Comparison of ENCODE assay signal across 10 mouse cellular contexts in genomic region chr7:16987541-16988149, GRCm38 (mm10). TPM values are rescaled to one million over a fixed set of nuclear protein-coding genes. Genes with fewer than 3 reads are reported as not detected.
DNase-seq lines count a peak whose midpoint lies in the region; ATAC-seq and TF ChIP-seq lines count a peak whose summit lies in the region.
"Had no signal": no experiment of that assay in that cellular context is flagged by ENCODE, and none has a peak within 500 bp of the region (broad histone marks: within the 10 kb centered on the region; RNA-seq: fewer than 3 reads in every experiment).

No protein-coding gene starts in this region.

- WGBS in kidney, embryonic 15.5 days, result 30% methylated on average over 7 of the region's 7 CpGs
- WGBS in embryonic facial prominence, embryonic 14.5 days, result 26% methylated on average over 7 of the region's 7 CpGs
- WGBS in hindbrain, embryonic 15.5 days, result 26% methylated on average over 7 of the region's 7 CpGs
- 21% methylated on average over 7 of the region's 7 CpGs for WGBS in midbrain, postnatal 0 days

- peaks cover 55% of the 10 kb centered on the region for H3K4me1 ChIP-seq in kidney, embryonic 15.5 days
- H3K4me1 ChIP-seq in embryonic facial prominence, embryonic 14.5 days (ENCODE audit: control insufficient read depth, insufficient read depth, low read length), result peaks cover 37% of the 10 kb centered on the region
- peaks cover 75% of the 10 kb centered on the region for H3K4me1 ChIP-seq in hindbrain, embryonic 15.5 days (replicated peaks)
- peaks cover 31% of the 10 kb centered on the region for H3K4me1 ChIP-seq in midbrain, postnatal 0 days (ENCODE audit: insufficient read depth, low read length)

- ATAC-seq in kidney, embryonic 15.5 days (replicated peaks; ENCODE audit: low FRiP score), result no peak
- ATAC-seq in embryonic facial prominence, embryonic 14.5 days (ENCODE audit: low read depth), result no peak
- no peak for ATAC-seq in hindbrain, embryonic 15.5 days (ENCODE audit: low FRiP score, low read depth)
- no peak for ATAC-seq in midbrain, postnatal 0 days (ENCODE audit: low FRiP score)

- no peaks in the 10 kb centered on the region; the same call in 1 of the 2 replicates for H3K27me3 ChIP-seq in kidney, embryonic 15.5 days
- no peaks in the 10 kb centered on the region for H3K27me3 ChIP-seq in embryonic facial prominence, embryonic 14.5 days (replicated peaks; ENCODE audit: control insufficient read depth, insufficient read depth, low read length)
- no peaks in the 10 kb centered on the region for H3K27me3 ChIP-seq in hindbrain, embryonic 15.5 days
- H3K27me3 ChIP-seq in midbrain, postnatal 0 days (ENCODE audit: insufficient read depth, low read length), result no peaks in the 10 kb centered on the region

- no peak overlapping the region for H3K9ac ChIP-seq in kidney, embryonic 15.5 days
- H3K9ac ChIP-seq in embryonic facial prominence, embryonic 14.5 days (ENCODE audit: low read depth, low read length), result no peak overlapping the region
- H3K9ac ChIP-seq in hindbrain, embryonic 15.5 days, result no peak overlapping the region
- H3K9ac ChIP-seq in midbrain, postnatal 0 days (replicated peaks; ENCODE audit: low read length, poor library complexity, severe bottlenecking), result peak overlapping the region; percentile 39

- no peak for DNase-seq in kidney, adult 9 months
- peak; percentile 51 for DNase-seq in embryonic facial prominence, embryonic 14.5 days (ENCODE audit: low spot score)
- DNase-seq in midbrain, postnatal 0 days (ENCODE audit: low spot score), result peak; percentile 34
- DNase-seq in thymus, adult 18-20 months, result no peak
- DNase-seq in left cerebral cortex, adult 18-20 months (ENCODE audit: low spot score in 2 of 2), result no peak
- DNase-seq in cerebellum, postnatal 10 days, result no peak

- peak overlapping the region; percentile 62; the same call in 1 of the 2 replicates for H3K27ac ChIP-seq in kidney, embryonic 15.5 days
- peak overlapping the region; percentile 49; the same call in 1 of the 2 replicates for H3K27ac ChIP-seq in embryonic facial prominence, embryonic 14.5 days (replicated peaks; ENCODE audit: low read depth, low read length)
- H3K27ac ChIP-seq in hindbrain, embryonic 15.5 days (replicated peaks), result peak overlapping the region; percentile 78
- peak overlapping the region; percentile 71 for H3K27ac ChIP-seq in midbrain, postnatal 0 days (ENCODE audit: low read depth, low read length)

- H3K4me2 ChIP-seq in kidney, embryonic 15.5 days, result no peak overlapping the region
- H3K4me2 ChIP-seq in embryonic facial prominence, embryonic 14.5 days (ENCODE audit: low read depth, low read length), result no peak overlapping the region
- 0 out of 2 replicates have a peak overlapping the region, but pooled peaks have one; percentile 20 for H3K4me2 ChIP-seq in hindbrain, embryonic 15.5 days
- H3K4me2 ChIP-seq in midbrain, postnatal 0 days (ENCODE audit: low read depth, low read length, poor library complexity, severe bottlenecking), result peak overlapping the region; percentile 20; the same call in 1 of the 2 replicates

- no peaks in the 10 kb centered on the region for H3K36me3 ChIP-seq in kidney, embryonic 15.5 days
- no peaks in the 10 kb centered on the region for H3K36me3 ChIP-seq in embryonic facial prominence, embryonic 14.5 days (ENCODE audit: control insufficient read depth, insufficient read depth, low read length)
- no peaks in the 10 kb centered on the region for H3K36me3 ChIP-seq in hindbrain, embryonic 15.5 days
- H3K36me3 ChIP-seq in midbrain, postnatal 0 days (ENCODE audit: insufficient read depth, low read length), result no peaks in the 10 kb centered on the region

- TF ChIP-seq CTCF in midbrain, postnatal 0 days (IDR thresholded peaks at IDR 0.05), result no peak

- no peaks in the 10 kb centered on the region for H3K9me3 ChIP-seq in kidney, embryonic 15.5 days (replicated peaks)
- H3K9me3 ChIP-seq in embryonic facial prominence, embryonic 14.5 days (ENCODE audit: control insufficient read depth, low read length), result no peaks in the 10 kb centered on the region
- H3K9me3 ChIP-seq in hindbrain, embryonic 15.5 days, result no peaks in the 10 kb centered on the region
- no peaks in the 10 kb centered on the region for H3K9me3 ChIP-seq in midbrain, postnatal 0 days (ENCODE audit: low read length)

- no peak overlapping the region for H3K4me3 ChIP-seq in kidney, embryonic 15.5 days (replicated peaks)
- no peak overlapping the region for H3K4me3 ChIP-seq in embryonic facial prominence, embryonic 14.5 days (ENCODE audit: low read depth, low read length)
- H3K4me3 ChIP-seq in hindbrain, embryonic 15.5 days, result no peak overlapping the region
- H3K4me3 ChIP-seq in midbrain, postnatal 0 days (ENCODE audit: low read depth, low read length), result 0 out of 2 replicates have a peak overlapping the region, but pooled peaks have one; percentile 6

RNA-seq across cellular contexts. Expression of gene Gm42372, which starts 4.8 kb away (rescaled TPM):
- 0.23 and 0.31 TPM in 2 replicates for polyA plus RNA-seq in kidney, embryonic 15.5 days (2015; fragmentation: Nextera tagmentation; extraction: Ambion mirVana)
- polyA plus RNA-seq in embryonic facial prominence, embryonic 14.5 days (2014; fragmentation: Nextera tagmentation; extraction: Ambion mirVana), result 0.24 and 0.38 TPM in 2 replicates
- polyA plus RNA-seq in hindbrain, embryonic 15.5 days (2015; fragmentation: Nextera tagmentation; extraction: Ambion mirVana), result 5.9 and 6.0 TPM in 2 replicates
- 48.8 and 49.0 TPM in 2 replicates for total RNA-seq in midbrain, postnatal 0 days (2014; rRNA removed)
- 9.0 and 9.2 TPM in 2 replicates for polyA plus RNA-seq in midbrain, postnatal 0 days (2015; fragmentation: Nextera tagmentation; extraction: Ambion mirVana)
- 10 to 100 TPM; 61.0 to 65.7 TPM for total RNA-seq in left cerebral cortex, adult 18-20 months (2021)
- polyA plus RNA-seq: urinary bladder, adult 2 months had no signal

RNA-seq across cellular contexts. Expression of gene Ccdc8, which starts 4.9 kb away (rescaled TPM):
- 35.7 and 41.2 TPM in 2 replicates for polyA plus RNA-seq in kidney, embryonic 15.5 days (2015; fragmentation: Nextera tagmentation; extraction: Ambion mirVana)
- 24.7 and 26.0 TPM in 2 replicates for polyA plus RNA-seq in embryonic facial prominence, embryonic 14.5 days (2014; fragmentation: Nextera tagmentation; extraction: Ambion mirVana)
- polyA plus RNA-seq in hindbrain, embryonic 15.5 days (2015; fragmentation: Nextera tagmentation; extraction: Ambion mirVana), result 7.4 and 7.7 TPM in 2 replicates
- total RNA-seq in midbrain, postnatal 0 days (2014; rRNA removed), result 5.5 and 5.8 TPM in 2 replicates
- 2.0 and 2.5 TPM in 2 replicates for polyA plus RNA-seq in midbrain, postnatal 0 days (2015; fragmentation: Nextera tagmentation; extraction: Ambion mirVana)
- 1 to 10 TPM; 2.1 to 2.6 TPM for total RNA-seq in left cerebral cortex, adult 18-20 months (2021)

RNA-seq across cellular contexts. Expression of gene Pnmal1, which starts 28.2 kb away (rescaled TPM):
- 0.58 and 0.90 TPM in 2 replicates for polyA plus RNA-seq in kidney, embryonic 15.5 days (2015; fragmentation: Nextera tagmentation; extraction: Ambion mirVana)
- polyA plus RNA-seq in embryonic facial prominence, embryonic 14.5 days (2014; fragmentation: Nextera tagmentation; extraction: Ambion mirVana), result 2.1 and 2.3 TPM in 2 replicates
- 52.6 and 57.5 TPM in 2 replicates for polyA plus RNA-seq in hindbrain, embryonic 15.5 days (2015; fragmentation: Nextera tagmentation; extraction: Ambion mirVana)
- 41.2 and 54.0 TPM in 2 replicates for total RNA-seq in midbrain, postnatal 0 days (2014; rRNA removed)
- 64.8 and 65.2 TPM in 2 replicates for polyA plus RNA-seq in midbrain, postnatal 0 days (2015; fragmentation: Nextera tagmentation; extraction: Ambion mirVana)
- 100 to 1,000 TPM; 112 to 119 TPM for total RNA-seq in left cerebral cortex, adult 18-20 months (2021)
- total RNA-seq: megakaryocyte-erythroid progenitor cell, adult 5-6 weeks had no signal

RNA-seq across cellular contexts. Expression of gene Ppp5c, which starts 40.1 kb away (rescaled TPM):
- 110 and 115 TPM in 2 replicates for polyA plus RNA-seq in kidney, embryonic 15.5 days (2015; fragmentation: Nextera tagmentation; extraction: Ambion mirVana)
- polyA plus RNA-seq in embryonic facial prominence, embryonic 14.5 days (2014; fragmentation: Nextera tagmentation; extraction: Ambion mirVana), result 99.0 and 107 TPM in 2 replicates
- 125 and 136 TPM in 2 replicates for polyA plus RNA-seq in hindbrain, embryonic 15.5 days (2015; fragmentation: Nextera tagmentation; extraction: Ambion mirVana)
- 56.4 and 61.0 TPM in 2 replicates for total RNA-seq in midbrain, postnatal 0 days (2014; rRNA removed)
- polyA plus RNA-seq in midbrain, postnatal 0 days (2015; fragmentation: Nextera tagmentation; extraction: Ambion mirVana), result 144 and 145 TPM in 2 replicates
- 100 to 1,000 TPM; 147 to 181 TPM for total RNA-seq in left cerebral cortex, adult 18-20 months (2021)

RNA-seq across cellular contexts. Expression of gene Pnmal2, which starts 43.2 kb away (rescaled TPM):
- polyA plus RNA-seq in kidney, embryonic 15.5 days (2015; fragmentation: Nextera tagmentation; extraction: Ambion mirVana), result 7.7 and 9.2 TPM in 2 replicates
- polyA plus RNA-seq in embryonic facial prominence, embryonic 14.5 days (2014; fragmentation: Nextera tagmentation; extraction: Ambion mirVana), result 20.9 and 21.9 TPM in 2 replicates
- polyA plus RNA-seq in hindbrain, embryonic 15.5 days (2015; fragmentation: Nextera tagmentation; extraction: Ambion mirVana), result 142 and 150 TPM in 2 replicates
- total RNA-seq in midbrain, postnatal 0 days (2014; rRNA removed), result 155 and 174 TPM in 2 replicates
- 180 and 187 TPM in 2 replicates for polyA plus RNA-seq in midbrain, postnatal 0 days (2015; fragmentation: Nextera tagmentation; extraction: Ambion mirVana)
- 100 to 1,000 TPM; 291 to 326 TPM for total RNA-seq in left cerebral cortex, adult 18-20 months (2021)
- total RNA-seq: megakaryocyte-erythroid progenitor cell, adult 5-6 weeks had no signal

Comparison
In these comparisons a context has a peak if more than half of its experiments do, and no peak if none do; other contexts are left out.
1. H3K4me2 ChIP-seq: peak in hindbrain, embryonic 15.5 days (single experiment) and midbrain, postnatal 0 days (single experiment); none in kidney, embryonic 15.5 days (single experiment) and embryonic facial prominence, embryonic 14.5 days (single experiment).
2. DNase-seq: peak in embryonic facial prominence, embryonic 14.5 days (single experiment) and midbrain, postnatal 0 days (single experiment); none in kidney, adult 9 months (single experiment), thymus, adult 18-20 months (0 of 2), left cerebral cortex, adult 18-20 months (0 of 2) and cerebellum, postnatal 10 days (0 of 2).
3. RNA of gene Pnmal1, which starts 28.2 kb away (polyA plus RNA-seq): 64.8 to 65.2 TPM in midbrain, postnatal 0 days and 52.6 to 57.5 TPM in hindbrain, embryonic 15.5 days; 2.1 to 2.3 TPM in embryonic facial prominence, embryonic 14.5 days and 0.58 to 0.90 TPM in kidney, embryonic 15.5 days; every median in the first group is over 10 times any median in the second.
4. Peak in every context shown above with its lines, with median percentiles within 50 percentile points of each other: H3K27ac ChIP-seq.